Mouse (Mus musculus) G1E-ER4 (cell line): ENCODE results near the gene Btbd9. TPM values are rescaled to one million over a fixed set of nuclear protein-coding genes. Genes with fewer than 3 reads are reported as not detected.

Experiments
- GATA1 ChIP-seq: IDR thresholded peaks from one replicate; pipeline ENCODE4 v1.8.0; 2012; ENCODE audit warnings: low read length, inconsistent platforms
- polyA plus RNA-seq: library from polyadenylated mRNA; stranded (reverse); fragments of >175 nt; gene quantifications from 2 replicates; pipeline ENCODE4 v1.2.3, GENCODE M21; 2012

Gene Btbd9
- polyA plus RNA-seq, 1 experiment = 84.3 TPM

DNA sequence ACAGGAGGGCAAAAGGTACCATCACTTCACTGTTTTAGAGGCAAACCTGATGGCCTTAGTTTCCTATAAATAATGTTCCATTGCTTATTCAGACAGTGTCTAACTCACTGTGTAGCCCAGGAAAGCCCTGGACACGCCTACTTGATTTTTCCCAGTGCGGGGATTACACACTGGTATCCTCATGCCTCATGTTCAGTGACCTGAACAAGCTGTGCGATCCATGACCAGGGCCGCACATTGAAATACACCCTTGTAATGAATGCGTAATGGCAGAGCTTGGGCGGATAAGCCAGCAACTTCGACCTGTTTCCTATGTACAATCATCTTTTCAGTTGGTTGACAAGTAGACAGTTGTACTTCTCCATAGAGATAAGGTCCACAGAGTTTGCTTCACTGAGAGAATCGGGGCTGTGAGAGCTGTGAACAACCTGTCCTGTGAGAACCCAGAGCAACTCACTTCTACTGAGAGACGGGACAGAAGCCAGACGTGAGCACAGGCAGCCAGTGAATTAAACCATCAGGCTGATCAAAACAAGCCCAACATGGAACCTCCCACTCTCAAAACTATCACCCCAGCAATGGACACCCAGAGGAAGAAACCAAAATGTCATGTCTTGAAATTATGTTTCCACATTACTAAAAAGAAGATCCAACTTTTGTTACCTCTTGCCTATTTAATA lies 145.2 kb downstream of the Btbd9 start:
- no peak for TF ChIP-seq GATA1

DNA sequence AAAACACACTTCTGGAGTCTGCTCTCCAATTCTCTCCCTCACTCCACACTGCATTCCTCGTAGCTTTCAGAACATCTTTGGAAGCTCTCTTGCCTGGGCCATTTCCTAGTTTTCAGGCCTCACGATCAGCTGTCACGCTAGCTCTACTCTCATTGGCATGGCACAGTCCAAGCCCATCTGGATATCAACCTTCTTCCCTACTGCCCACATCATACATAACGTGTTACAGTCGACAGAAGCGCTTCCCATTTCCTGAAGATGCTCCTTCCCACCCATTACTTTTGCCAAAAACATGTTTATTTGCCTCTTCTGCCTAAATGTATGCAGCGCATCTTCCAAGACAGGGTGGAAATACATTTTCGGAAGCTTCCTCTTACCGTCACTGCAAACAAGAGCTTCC lies 147.6 kb downstream of the Btbd9 start:
- no peak for TF ChIP-seq GATA1

DNA sequence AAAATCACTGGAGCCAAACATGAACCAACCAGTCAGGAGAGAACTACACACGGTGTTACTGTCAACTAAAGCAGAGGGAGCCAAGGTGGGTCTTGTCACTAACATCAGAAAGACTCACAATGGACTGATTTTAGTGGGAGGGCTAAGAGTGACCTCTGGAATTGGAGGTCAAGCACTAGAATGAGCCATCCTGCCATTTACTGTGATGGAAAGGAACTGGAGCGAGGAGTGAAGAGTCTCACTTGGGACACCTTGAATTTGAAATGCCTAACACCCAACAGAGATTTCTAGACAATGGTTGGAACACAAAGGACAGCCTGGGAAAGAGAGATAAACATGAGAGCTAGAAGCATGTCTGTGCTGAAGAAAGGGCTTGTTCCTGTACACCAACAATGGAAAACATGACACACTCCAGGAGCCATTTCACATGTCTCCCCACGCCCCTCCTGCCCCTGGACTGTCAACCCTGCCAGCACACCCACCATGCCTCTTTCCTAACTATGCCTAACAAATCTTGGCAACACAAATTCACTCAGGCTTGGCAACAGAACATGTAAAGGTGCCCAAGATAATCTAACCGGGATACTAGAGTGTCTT lies 152.9 kb downstream of the Btbd9 start:
- TF ChIP-seq GATA1 = no peak

DNA sequence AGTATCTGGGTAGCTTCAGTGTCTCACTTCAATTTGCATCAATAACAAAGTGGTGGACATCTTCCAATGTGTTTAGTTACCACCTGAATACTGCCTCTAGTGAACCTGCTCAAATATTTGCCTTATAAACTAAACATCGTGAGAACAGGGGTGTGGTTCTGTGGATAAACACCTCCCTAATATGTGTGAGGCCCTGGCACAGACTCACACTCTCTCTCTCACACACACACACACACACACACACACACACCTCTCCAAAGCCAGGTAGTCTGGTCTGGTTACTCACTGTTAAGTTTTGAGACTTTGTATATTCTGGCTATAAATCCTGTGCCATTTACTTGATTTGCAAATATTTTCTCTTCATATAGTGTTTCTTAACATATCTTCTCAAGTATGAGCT lies 154.0 kb downstream of the Btbd9 start:
- no peak for TF ChIP-seq GATA1

DNA sequence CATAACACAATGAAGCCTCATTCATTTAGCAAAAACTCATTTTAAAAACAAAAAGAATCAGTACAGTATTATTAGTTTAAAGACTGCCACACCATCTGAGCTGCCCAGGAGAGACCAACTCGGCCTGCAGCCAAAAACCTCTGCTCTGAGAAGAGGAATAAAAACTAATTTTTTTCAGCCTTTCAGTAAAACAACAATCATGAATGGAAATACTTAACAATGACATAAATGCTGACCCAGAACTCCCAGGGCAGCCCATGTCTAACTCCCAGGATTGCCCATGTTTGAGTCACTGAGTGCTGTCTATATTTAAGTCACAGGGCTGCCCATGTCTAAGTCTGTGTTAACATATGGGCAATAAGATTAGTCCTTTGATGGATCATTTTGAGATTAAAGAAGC lies 155.0 kb downstream of the Btbd9 start:
- TF ChIP-seq GATA1 = no peak

DNA sequence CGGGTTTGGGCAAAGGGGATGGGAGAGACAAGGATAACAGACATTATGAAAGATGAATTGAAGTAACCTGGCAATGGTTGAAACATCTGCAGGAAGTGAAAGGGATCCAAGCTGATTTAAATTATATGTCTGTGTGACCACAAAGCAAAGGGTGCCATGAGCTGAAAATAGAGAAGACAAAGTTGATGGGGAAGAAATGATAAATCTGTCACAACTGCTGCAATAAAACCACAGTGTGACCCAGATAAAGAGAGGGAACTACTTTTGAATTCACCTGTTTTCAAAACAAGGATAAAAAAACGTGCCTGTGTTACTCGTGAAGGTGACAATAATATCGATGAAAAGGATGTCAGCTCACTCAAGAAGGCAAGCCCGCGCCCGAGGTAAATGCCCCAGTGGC lies 156.8 kb downstream of the Btbd9 start:
- TF ChIP-seq GATA1 = no peak

DNA sequence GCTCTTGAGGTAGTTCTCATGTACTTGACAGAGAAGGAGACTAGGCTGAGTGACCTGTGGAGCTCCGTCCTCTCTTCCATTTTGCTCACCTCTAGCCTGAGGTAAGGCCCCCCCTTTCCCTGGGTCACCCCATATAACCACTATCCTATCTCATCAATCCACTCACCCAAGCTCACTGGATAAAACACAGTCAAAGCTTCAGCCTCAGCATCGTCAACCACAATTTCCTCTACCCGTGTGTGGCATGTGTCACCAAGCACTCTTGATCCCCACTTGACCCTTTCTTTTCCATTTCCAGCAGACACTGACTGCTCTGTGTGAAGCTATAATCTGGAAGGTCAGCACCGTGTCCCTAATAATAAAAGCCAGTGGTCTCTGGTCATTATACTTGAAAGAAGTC lies 157.8 kb downstream of the Btbd9 start:
- no peak for TF ChIP-seq GATA1

DNA sequence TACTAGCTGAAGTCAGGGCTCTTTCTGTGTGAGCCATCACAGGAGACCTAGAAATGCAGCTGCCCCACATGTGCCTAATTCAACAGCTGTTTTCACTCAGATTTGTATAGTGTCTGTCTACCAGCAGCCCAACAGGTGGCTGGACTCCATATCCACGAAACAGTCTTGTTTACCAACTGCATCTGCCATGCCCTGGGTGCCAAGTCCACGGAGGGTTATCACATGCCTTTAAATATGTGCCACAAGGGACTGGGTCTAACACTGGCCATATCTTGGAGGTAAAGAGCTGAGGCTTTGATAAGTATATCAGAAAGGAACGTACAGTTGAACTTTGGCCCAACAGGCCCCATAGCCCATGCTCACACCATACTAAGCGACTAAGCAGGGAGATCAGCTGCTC lies 159.2 kb downstream of the Btbd9 start:
- no peak for TF ChIP-seq GATA1

DNA sequence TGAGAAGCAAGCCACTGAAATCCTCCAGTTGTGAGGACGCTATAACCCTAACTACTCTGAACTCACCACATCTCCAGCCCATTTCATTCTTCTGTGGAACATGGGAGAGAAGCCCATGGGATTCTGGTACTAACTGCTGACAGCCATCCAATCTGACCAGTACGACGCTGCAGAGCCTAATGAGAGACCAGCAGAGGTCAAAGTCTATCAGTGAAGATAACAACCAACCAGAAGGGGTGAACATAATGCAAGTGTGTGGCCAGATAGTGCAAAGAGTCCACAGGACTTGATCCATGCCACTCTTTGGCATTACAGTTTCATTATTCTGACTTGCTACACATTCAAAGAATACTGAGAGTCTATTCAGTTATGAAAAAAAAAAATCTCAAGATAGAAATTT lies 160.6 kb downstream of the Btbd9 start:
- TF ChIP-seq GATA1 = no peak

DNA sequence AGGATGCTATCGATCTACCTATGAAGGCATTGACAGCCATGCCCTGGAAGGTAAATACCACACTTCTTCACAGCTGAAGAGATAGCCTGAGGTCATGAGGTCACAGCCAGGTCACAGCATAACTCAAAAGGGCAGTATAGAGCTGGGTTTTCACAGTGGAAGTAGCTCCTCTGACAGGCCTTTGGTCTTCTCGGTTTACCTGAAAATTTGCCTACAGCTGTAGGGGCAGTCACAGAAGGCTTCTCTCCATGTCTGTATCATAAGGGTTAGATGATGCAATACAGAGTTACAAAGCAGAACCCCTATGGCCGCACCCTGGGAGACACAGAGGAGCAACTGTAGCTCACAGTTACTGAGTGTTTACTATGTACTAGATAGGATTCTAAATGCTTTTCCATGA lies 163.3 kb downstream of the Btbd9 start:
- no peak for TF ChIP-seq GATA1

DNA sequence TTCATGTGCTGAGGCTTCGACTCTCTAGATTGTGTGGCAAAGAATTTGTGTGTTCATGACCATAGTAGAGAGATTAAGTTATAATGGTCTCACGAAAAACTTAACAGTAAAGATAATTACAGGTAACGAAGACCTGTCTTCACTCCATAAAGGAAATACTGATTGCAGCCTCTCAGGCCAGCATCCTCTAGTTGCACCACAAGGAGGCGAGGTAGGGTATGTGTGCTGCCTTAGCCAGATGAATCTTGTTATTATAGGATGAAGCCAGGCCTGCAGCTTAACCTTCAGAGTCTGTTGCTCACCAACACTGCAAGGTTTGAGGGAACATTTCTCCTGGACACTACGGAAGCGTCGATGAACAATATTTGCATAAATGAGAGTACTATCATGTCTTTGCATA lies 170.3 kb downstream of the Btbd9 start:
- TF ChIP-seq GATA1 = no peak

DNA sequence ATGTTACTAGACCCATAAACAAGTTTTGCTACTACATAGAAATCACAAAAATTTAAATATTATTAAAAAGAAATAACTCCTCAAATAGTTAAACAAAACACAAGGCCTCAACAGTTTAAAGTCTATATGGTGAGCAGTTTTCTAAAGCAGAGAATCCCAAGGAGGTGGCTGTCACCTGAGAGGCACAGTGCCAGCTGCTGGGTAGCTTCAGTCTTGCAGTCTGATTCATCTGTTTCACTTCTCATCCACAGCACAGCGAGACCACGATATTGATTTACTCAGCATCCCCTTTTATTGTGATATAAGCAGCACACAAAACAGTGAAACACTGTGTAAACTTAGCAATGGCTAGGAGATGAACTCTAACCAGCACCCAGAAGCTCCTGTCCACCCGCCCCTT lies 173.4 kb downstream of the Btbd9 start:
- no peak for TF ChIP-seq GATA1

DNA sequence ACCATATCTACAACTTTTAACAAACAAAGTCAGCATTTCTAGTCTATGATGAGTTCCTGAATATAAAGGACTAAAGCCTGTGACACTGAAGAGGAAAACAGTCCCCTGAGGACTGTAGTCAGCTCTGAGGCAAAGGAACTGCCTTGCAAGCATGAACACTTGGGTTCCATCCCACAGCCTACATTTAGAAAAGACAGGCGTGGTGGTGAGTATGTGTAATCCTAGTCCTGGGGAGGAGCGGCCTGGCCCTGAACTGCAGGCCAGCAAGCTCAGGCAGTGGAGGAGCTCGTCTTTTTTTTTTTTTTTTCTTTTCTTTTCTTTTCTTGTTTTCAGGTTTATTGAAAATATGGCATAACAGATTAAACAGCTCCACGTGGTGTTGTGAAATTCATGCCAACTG lies 181.0 kb downstream of the Btbd9 start:
- TF ChIP-seq GATA1 = no peak

DNA sequence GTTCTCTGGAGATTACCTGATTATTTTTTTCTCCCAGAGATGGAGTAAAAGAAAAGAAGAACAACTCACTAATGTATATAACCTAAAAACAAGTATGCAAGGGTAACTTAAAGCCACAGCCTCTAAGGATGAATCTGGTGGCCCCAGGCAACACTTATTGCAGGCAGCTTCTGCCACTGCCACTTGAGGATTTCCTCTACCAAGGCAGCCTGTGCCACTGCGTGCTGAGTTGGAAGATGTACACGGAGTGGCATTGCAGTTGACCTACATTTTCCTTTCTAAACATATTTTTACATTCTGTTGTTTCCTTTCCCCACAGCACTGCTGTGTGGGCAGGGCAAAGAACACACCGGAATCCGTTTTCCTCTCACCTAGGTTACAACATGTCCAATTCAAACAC lies 184.3 kb downstream of the Btbd9 start:
- no peak for TF ChIP-seq GATA1

DNA sequence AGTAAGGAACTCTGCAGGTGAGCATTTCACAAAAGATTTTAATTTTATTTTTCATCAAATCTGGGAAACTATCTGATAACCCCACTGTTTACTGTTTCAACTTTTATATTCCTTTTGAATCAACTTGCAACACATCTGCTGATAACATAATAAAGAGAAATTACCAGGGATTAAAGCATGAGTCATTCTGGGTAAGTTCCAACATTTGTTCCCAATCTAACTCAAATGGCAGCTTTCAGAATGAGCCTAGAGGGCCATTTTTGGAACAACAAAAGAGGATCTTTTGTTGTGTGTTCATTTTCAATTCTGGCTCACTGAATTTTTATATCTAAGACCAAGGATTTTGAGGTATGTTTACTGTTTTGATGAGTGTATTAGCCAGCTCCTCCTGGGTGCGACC lies 185.1 kb downstream of the Btbd9 start:
- no peak for TF ChIP-seq GATA1

DNA sequence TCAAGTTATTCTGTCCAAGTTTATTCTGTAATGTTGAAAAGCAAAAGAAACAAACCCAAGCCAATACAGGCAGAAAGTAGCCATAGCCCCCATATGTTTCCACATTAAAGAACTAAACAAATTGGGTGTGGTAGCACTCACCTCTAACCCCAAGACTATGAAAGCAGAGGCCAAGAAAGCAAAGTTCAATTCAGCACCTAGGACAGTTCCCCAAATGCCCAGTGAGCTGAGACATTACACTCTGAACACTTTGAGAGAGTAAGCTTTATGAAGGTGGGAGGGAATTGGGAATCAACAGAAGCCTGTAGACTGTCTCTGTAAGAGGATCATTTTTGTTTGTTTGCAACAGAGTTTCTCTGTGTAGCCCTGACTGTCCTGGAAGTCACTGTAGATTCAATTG lies 186.6 kb downstream of the Btbd9 start:
- no peak for TF ChIP-seq GATA1

DNA sequence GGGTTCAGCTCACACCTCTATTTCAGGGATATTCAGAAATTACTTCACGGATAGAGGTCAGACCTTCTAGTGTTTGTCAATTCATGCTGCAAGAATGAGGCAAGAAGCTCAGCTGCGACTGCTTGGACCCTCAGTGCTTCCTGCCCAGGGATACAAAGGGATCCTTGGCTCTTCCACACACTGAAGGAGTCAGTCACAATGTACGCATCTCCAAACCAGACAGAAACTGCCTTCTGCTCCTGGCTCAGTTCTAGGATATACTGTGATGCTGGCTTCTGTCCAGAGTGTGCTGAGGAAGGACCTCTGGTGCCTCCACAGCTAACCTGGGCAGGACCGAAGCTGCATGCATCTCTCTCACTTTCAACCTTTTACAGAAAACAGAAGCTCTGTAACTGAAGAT lies 187.5 kb downstream of the Btbd9 start:
- TF ChIP-seq GATA1 = no peak

DNA sequence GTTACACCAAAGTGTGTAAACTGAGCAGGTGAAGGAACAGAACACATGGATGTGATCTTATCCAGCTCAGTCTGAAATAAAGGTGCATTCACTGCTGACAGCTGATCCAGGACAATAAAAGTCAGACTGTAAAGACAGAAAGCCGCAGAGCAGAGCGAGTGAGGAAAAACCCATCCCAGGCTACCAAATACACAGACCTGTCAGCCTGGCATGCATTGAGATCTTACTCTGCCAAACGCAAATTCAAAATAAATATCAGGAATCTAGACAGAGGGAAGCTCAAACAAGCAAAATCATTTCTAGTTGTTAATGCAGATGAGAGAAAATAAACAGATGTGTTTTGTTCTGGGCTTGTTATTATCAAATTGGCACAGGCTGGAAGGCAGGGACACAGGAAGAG lies 187.9 kb downstream of the Btbd9 start:
- no peak for TF ChIP-seq GATA1
